Mouse (Mus musculus) stomach, postnatal 0 days (tissue): ENCODE measurements at regions not wholly inside any gene's neighbourhood (a gene's known extent, or its start where the extent isn't known, plus 50 kb on each side); places are given as distances from the start of the nearest gene placed in this dataset.

ENCODE experiments used
- CTCF ChIP-seq: IDR thresholded peaks from 2 replicates; pipeline ENCODE4 v1.5.1; 2016; ENCODE audit warnings: antibody characterized with exemption, low read depth, mild to moderate bottlenecking, moderate library complexity
- EP300 ChIP-seq: optimal IDR thresholded peaks from 2 replicates; pipeline ENCODE3; 2016; ENCODE audit warnings: antibody characterized with exemption

DNA sequence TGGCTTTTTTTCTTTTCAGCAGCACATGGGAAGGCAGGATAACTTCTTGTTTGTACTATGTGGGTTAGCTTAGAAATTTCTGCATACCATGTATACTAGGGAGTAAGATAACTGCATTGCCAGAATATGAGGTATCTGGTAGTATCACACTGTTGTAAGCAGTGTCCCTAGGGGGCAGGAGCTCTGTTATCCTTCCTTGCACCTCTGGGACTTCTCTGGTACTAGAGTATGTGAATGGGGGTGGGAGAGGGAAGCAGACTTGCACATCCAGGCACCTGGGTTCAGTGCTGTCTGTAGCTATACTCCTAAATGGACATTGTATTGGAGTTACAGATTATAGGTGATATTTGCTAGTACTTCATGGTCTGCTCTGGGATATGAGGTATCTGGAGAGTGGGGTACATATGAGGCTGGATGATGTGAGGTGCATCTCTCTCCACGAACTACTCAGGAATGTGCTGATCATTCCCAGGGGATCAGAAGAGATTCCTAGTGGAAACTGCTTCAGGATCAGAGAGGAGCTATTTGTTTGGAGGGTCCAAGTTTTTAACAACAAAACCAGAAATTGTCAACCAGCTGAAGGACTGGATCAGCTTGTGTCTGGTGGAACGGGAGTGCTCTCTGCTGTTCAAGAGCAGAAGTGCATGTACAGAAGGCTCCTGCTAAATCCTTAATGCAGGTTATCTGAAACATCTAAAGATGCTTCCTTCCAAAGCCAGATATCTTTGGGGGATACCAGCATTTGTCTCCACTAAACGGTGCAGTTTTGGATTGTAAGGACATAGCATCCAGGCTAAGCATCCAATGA, 402.7 kb upstream of the Vrk2 start:
- no peak for TF ChIP-seq EP300
- TF ChIP-seq CTCF, result peak; percentile 71
